Mouse (Mus musculus) cerebellum, adult 2 months (tissue): ENCODE results near the gene Crb2.

Source experiments
- CTCF ChIP-seq: fragments of 200-500 bp; IDR thresholded peaks from 2 replicates; pipeline ENCODE4 v1.5.1; 2011; ENCODE audit warnings: low read depth, mild to moderate bottlenecking, control low read depth, low read length, moderate library complexity, borderline replicate concordance; ENCODE audit not compliant: insufficient read depth
- POLR2A ChIP-seq: fragments of 200-500 bp; IDR thresholded peaks from 2 replicates; pipeline ENCODE4 v1.6.1; 2011; ENCODE audit warnings: low read length, control low read depth, borderline replicate concordance; ENCODE audit not compliant: insufficient read depth

DNA sequence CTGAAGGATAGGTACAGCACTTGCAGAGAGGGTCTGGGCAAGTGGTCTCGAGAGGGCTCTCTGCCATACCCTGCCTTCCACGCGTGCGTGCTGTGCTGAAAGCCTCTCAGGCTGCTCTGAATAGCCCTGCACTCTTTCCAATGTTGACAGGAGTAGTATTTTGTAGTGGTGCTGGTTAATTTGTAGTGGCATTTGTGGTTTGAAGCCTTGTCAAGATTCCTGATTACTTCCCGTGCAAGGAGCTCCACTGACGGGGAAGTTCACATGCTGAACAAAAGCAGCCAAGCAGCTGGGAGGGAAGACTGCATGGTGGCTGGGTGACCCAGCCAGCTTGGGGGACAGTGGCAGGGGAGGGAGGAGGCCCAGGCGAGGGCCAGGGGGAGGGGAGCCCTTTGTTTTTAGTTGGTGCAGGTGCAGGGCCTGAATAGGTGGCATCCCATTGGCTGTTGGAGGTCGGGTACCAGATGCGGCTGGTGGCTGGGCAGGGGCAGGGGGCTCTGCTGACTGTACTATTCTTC is 53.8 kb downstream of the Crb2 start:
- TF ChIP-seq CTCF: no peak
- TF ChIP-seq POLR2A: no peak
